Mouse (Mus musculus): ENCODE data around the gene Fuca1. TPM values are rescaled to one million over a fixed set of nuclear protein-coding genes. Genes with fewer than 3 reads are reported as not detected.

Fuca1 gene
- polyA plus RNA-seq, 1 experiment: 41.7 TPM

DNA sequence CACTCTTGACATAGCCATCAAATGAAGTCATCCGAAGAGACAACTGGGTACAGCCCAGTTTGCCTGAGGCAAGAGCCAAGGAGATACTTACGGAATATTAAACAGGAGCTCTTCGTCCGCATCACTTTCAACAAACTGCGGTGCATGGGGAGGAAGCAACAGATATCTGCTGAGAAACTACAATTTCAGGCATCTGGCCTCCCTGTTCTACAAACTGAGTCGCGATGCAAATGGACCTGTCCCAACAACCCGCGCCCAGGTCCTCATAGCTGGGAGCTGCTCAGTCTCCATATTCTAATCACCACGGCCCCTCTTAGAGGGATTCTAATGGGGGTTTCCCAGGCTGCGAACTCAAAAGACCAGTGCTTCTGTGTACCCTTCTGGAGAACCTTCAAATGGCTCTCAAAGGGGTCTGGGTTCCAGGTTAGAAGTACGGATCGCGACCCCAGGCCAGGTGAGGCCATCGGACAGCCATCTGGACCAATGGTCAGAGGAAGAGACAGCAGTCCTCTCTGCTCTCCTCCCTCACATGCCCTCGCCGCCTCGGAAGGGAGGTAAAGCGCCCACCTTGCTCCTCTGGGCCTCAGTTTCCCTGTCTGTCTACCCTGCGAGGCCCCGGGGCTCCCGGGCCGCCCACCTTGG lies 65.9 kb downstream of the Fuca1 start:
- DNase-seq (ENCODE audit: low read depth): peak; percentile 19
- no peak for TF ChIP-seq CTCF (IDR thresholded peaks at IDR 0.05; ENCODE audit: borderline replicate concordance, extremely low read depth, insufficient read depth, insufficient read length)
- no peak for TF ChIP-seq POLR2A (IDR thresholded peaks at IDR 0.05; ENCODE audit: borderline replicate concordance, extremely low read depth, insufficient read depth, insufficient read length, poor library complexity, severe bottlenecking)

DNA sequence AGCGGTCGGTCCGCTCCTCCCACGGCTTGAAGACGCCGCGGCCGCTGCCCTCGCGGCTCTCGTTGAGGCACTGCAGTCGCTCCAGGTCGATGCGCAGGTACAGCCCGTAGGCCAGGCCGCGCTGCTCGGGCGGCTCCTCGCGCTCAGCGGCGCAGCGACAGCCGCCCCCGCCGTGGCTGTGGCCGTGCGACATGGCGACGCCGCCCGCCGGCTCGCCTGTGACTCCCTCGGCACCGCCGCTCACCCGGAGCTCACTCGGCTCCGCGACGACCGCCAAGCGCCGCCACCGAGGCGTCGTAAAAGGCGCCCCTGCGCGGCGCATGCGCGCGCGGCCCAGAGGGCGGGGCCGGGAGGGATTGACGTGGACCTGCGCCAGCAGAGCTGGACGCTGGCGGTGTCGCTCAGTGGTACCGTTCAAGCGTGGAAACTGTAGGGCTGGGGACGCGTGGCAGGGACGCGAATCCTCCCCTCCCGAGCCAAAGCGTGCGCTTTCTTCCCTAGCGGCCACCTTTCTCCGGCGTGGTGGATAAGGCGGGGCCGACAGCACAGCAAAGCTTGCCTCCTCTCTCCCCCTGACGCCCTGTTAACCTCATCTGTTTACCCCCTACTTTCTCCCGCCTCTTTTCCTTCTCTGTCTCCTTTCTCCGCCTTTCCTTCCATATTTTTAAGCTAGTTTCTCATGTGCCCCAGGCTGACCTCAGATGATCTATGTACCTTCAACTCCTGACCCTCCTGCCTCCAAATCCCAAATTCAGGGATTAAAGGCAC lies 66.6 kb downstream of the Fuca1 start, which contains the start of gene Pithd1:
Gene Pithd1, minus strand, starts transcription at position 322 of the 768 bp plus-strand sequence.
- DNase-seq (ENCODE audit: low read depth): peak; percentile 97
- TF ChIP-seq CTCF (IDR thresholded peaks at IDR 0.05; ENCODE audit: borderline replicate concordance, extremely low read depth, insufficient read depth, insufficient read length) (no peak), POLR2A (IDR thresholded peaks at IDR 0.05; ENCODE audit: borderline replicate concordance, extremely low read depth, insufficient read depth, insufficient read length, poor library complexity, severe bottlenecking) (peak; percentile 96)

DNA sequence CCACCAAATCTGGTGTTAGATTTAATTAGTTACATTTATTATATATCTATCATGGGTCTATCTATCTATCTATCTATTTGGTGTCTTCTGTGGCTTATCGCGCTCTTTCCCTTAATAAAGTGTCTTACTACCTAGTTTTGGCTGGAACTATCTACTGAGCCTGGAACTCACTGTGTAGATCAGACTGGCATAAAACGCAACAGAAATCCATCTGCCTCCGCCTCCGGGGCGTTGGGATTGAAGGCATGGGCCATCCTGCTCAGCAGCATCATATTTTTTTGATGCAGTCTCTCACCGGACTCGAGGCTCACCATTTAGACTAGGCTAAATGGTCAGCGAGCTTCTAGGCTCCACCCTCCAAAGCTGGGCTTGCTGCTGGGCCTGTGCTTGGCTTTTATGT lies 67.2 kb downstream of the Fuca1 start:
- no peak for DNase-seq (ENCODE audit: low read depth)

More for the DNA sequence above, 67.2 kb downstream of the Fuca1 start:
- TF ChIP-seq CTCF (IDR thresholded peaks at IDR 0.05; ENCODE audit: borderline replicate concordance, extremely low read depth, insufficient read depth, insufficient read length) (no peak), POLR2A (IDR thresholded peaks at IDR 0.05; ENCODE audit: borderline replicate concordance, extremely low read depth, insufficient read depth, insufficient read length, poor library complexity, severe bottlenecking) (no peak)

Other genes with a start within 250 kb of the Fuca1 start
- 0.50 and 0.62 TPM in 2 replicates for gene Ifnlr1, start 234.4 kb upstream of the Fuca1 start, polyA plus RNA-seq (2012; rRNA removed)
- gene Il22ra1, start 192.6 kb upstream of the Fuca1 start, polyA plus RNA-seq (2012; rRNA removed): 0.16 and 0.19 TPM in 2 replicates
- gene Myom3, start 161.0 kb upstream of the Fuca1 start, polyA plus RNA-seq (2012; rRNA removed): 0.10 and 0.15 TPM in 2 replicates
- gene Srsf10, start 65.0 kb upstream of the Fuca1 start, polyA plus RNA-seq (2012; rRNA removed): 128 and 142 TPM in 2 replicates
- 67.1 and 74.4 TPM in 2 replicates for gene Pnrc2, start 46.9 kb upstream of the Fuca1 start, polyA plus RNA-seq (2012; rRNA removed)
- gene Cnr2, start 25.3 kb upstream of the Fuca1 start, polyA plus RNA-seq (2012; rRNA removed): 0.19 and 0.25 TPM in 2 replicates
- 43.5 and 49.8 TPM in 2 replicates for gene Hmgcl, start 25.7 kb downstream of the Fuca1 start, polyA plus RNA-seq (2012; rRNA removed)
- 36.3 and 52.0 TPM in 2 replicates for gene Gale, start 43.0 kb downstream of the Fuca1 start, polyA plus RNA-seq (2012; rRNA removed)
- 167 and 198 TPM in 2 replicates for gene Lypla2, start 51.9 kb downstream of the Fuca1 start, polyA plus RNA-seq (2012; rRNA removed)
- gene Pithd1, start 66.5 kb downstream of the Fuca1 start, polyA plus RNA-seq (2012; rRNA removed): 50.8 and 57.8 TPM in 2 replicates
- gene Eloa, start 101.0 kb downstream of the Fuca1 start, polyA plus RNA-seq (2012; rRNA removed): 17.1 and 21.8 TPM in 2 replicates
- 818 and 948 TPM in 2 replicates for gene Rpl11, start 132.7 kb downstream of the Fuca1 start, polyA plus RNA-seq (2012; rRNA removed)
- gene Id3, start 222.8 kb downstream of the Fuca1 start, polyA plus RNA-seq (2012; rRNA removed): 105 and 107 TPM in 2 replicates